Mouse (Mus musculus): ENCODE measurements around the gene Mxd4.

Mxd4 gene

GRCm38 (mm10) chr5:34187601-34188316 lies at the start of gene Mxd4:
Mxd4 (minus strand) TSS chr5:34187720.
- peak; percentile 99 to 100 for DNase-seq

- DNase-seq: no peak
These were observed 48.4 kb upstream of the Mxd4 start for GRCm38 (mm10) chr5:34235898-34236420.

GRCm38 (mm10) chr5:34235056-34235455 lies 47.5 kb upstream of the Mxd4 start:
- DNase-seq: no peak

GRCm38 (mm10) chr5:34233221-34233515 lies 45.6 kb upstream of the Mxd4 start:
- no peak for DNase-seq

GRCm38 (mm10) chr5:34232481-34233220 lies 45.1 kb upstream of the Mxd4 start:
- DNase-seq: no peak

- no peak for DNase-seq
These were observed 44.4 kb upstream of the Mxd4 start for GRCm38 (mm10) chr5:34231901-34232300.

GRCm38 (mm10) chr5:34230599-34231485 lies 43.3 kb upstream of the Mxd4 start:
- no peak for DNase-seq

GRCm38 (mm10) chr5:34229503-34229902 lies 42.0 kb upstream of the Mxd4 start:
- DNase-seq: no peak

- no peak for DNase-seq
These were observed 38.0 kb upstream of the Mxd4 start for GRCm38 (mm10) chr5:34225516-34225915.

- no peak for DNase-seq
These were observed 37.0 kb upstream of the Mxd4 start for GRCm38 (mm10) chr5:34224515-34224914.

- no peak for DNase-seq
These were observed 32.5 kb upstream of the Mxd4 start for GRCm38 (mm10) chr5:34220001-34220400.

- peak in 1 of 2 experiments; percentile 45 for DNase-seq
These were observed 31.2 kb upstream of the Mxd4 start for GRCm38 (mm10) chr5:34218672-34219071.

GRCm38 (mm10) chr5:34217756-34218155 lies 30.2 kb upstream of the Mxd4 start:
- DNase-seq: no peak

- DNase-seq: no peak
These were observed 28.5 kb upstream of the Mxd4 start for GRCm38 (mm10) chr5:34216025-34216424.

- DNase-seq: no peak
These were observed 26.1 kb upstream of the Mxd4 start for GRCm38 (mm10) chr5:34213659-34214058.

- peak; percentile 72 to 78 for DNase-seq
These were observed 22.8 kb upstream of the Mxd4 start for GRCm38 (mm10) chr5:34210279-34210678.

GRCm38 (mm10) chr5:34207503-34207902 lies 20.0 kb upstream of the Mxd4 start:
- no peak for DNase-seq

- no peak for DNase-seq
These were observed 18.3 kb upstream of the Mxd4 start for GRCm38 (mm10) chr5:34205788-34206187.

GRCm38 (mm10) chr5:34204911-34205310 lies 17.4 kb upstream of the Mxd4 start:
- no peak for DNase-seq

GRCm38 (mm10) chr5:34202006-34202405 lies 14.5 kb upstream of the Mxd4 start:
- no peak for DNase-seq

GRCm38 (mm10) chr5:34201396-34201795 lies 13.9 kb upstream of the Mxd4 start:
- DNase-seq: peak; percentile 56 to 69

GRCm38 (mm10) chr5:34198615-34199014 lies 11.1 kb upstream of the Mxd4 start:
- no peak for DNase-seq

GRCm38 (mm10) chr5:34197243-34197642 lies 9.7 kb upstream of the Mxd4 start:
- DNase-seq: no peak
